Mouse (Mus musculus) C2C12 (cell line): ENCODE measurements around the gene Gdf15. TPM values are rescaled to one million over a fixed set of nuclear protein-coding genes. Genes with fewer than 3 reads are reported as not detected.

Experiments used
- H3K27me3 ChIP-seq: one replicate; pipeline ENCODE4 v1.6.1; 2011; ENCODE audit not compliant: control insufficient read depth, insufficient read depth, insufficient read length
- H3K36me3 ChIP-seq: one replicate; pipeline ENCODE4 v1.6.1; 2011; ENCODE audit not compliant: control insufficient read depth, insufficient read depth
- H3K4me3 ChIP-seq: one replicate; pipeline ENCODE4 v1.5.1; 2011; ENCODE audit warnings: mild to moderate bottlenecking, control low read depth; ENCODE audit not compliant: poor library complexity, insufficient read depth, severe bottlenecking
- H3K79me2 ChIP-seq: one replicate; pipeline ENCODE4 v1.6.1; 2011; ENCODE audit not compliant: control insufficient read depth, insufficient read depth
- H3K79me3 ChIP-seq: one replicate; pipeline ENCODE4 v1.6.1; 2011; ENCODE audit warnings: low read depth, control low read depth
- H3ac ChIP-seq: one replicate; pipeline ENCODE3; 2011; ENCODE audit warnings: low read depth; ENCODE audit not compliant: control insufficient read depth, insufficient read length
- CEBPB ChIP-seq: IDR thresholded peaks from one replicate; pipeline ENCODE4 v1.6.1; 2011; ENCODE audit warnings: low read depth, mild to moderate bottlenecking, control low read depth, moderate library complexity
- CTCF ChIP-seq: IDR thresholded peaks from one replicate; pipeline ENCODE4 v1.5.1; 2011; ENCODE audit not compliant: control insufficient read depth, insufficient read depth, insufficient read length
- FOSL1 ChIP-seq: IDR thresholded peaks from one replicate; pipeline ENCODE4 v1.8.0; 2011; ENCODE audit warnings: mild to moderate bottlenecking, low read length; ENCODE audit not compliant: poor library complexity, insufficient read depth, severe bottlenecking
- MAX ChIP-seq: IDR thresholded peaks from one replicate; pipeline ENCODE4 v1.6.1; 2011; ENCODE audit warnings: mild to moderate bottlenecking, control low read depth
- MYOD1 ChIP-seq: IDR thresholded peaks from one replicate; pipeline ENCODE4 v1.6.1; 2011; ENCODE audit warnings: low read depth; ENCODE audit not compliant: control insufficient read depth, insufficient read length
- MYOG ChIP-seq: IDR thresholded peaks from one replicate; pipeline ENCODE4 v1.6.1; 2011; ENCODE audit not compliant: control insufficient read depth, insufficient read length; ENCODE audit errors: extremely low read depth
- USF1 ChIP-seq: IDR thresholded peaks from one replicate; pipeline ENCODE4 v1.6.1; 2011; ENCODE audit warnings: low read depth, mild to moderate bottlenecking, control low read depth, moderate library complexity
- polyA plus RNA-seq: library from polyadenylated mRNA; unstranded; fragments of >200 nt; fragmentation: generic; extraction: Trizol; gene quantifications from one replicate; pipeline ENCODE4 v1.2.1, GENCODE M21; 2012; ENCODE audit warnings: missing spikeins

The Gdf15 gene
- polyA plus RNA-seq, 1 experiment, result 20.9 TPM

GRCm38 (mm10) chr8:70636838-70637237 is 4.6 kb upstream of the Gdf15 start:
- no peaks in the 10 kb centered on the region for H3K79me2 ChIP-seq
- TF ChIP-seq FOSL1 (no peak), USF1 (no peak), MYOD1 (no peak)
- H3K79me3 ChIP-seq, result no peaks in the 10 kb centered on the region
- H3K36me3 ChIP-seq, result no peaks in the 10 kb centered on the region
- no peaks in the 10 kb centered on the region for H3K27me3 ChIP-seq
- H3ac ChIP-seq, result no peak overlapping the region
- no peak overlapping the region for H3K4me3 ChIP-seq

GRCm38 (mm10) chr8:70635527-70635926 is 3.3 kb upstream of the Gdf15 start:
- no peaks in the 10 kb centered on the region for H3K36me3 ChIP-seq
- no peak overlapping the region for H3K4me3 ChIP-seq
- H3ac ChIP-seq, result peak overlapping the region; percentile 21
- no peaks in the 10 kb centered on the region for H3K79me3 ChIP-seq
- no peaks in the 10 kb centered on the region for H3K27me3 ChIP-seq
- no peaks in the 10 kb centered on the region for H3K79me2 ChIP-seq
- TF ChIP-seq MYOG (no peak), CEBPB (no peak), USF1 (no peak), MAX (no peak), MYOD1 (no peak), FOSL1 (no peak)

GRCm38 (mm10) chr8:70634066-70634465 is 1.8 kb upstream of the Gdf15 start:
- Histone ChIP-seq H3K4me3 (no peak overlapping the region), H3K79me3 (no peaks in the 10 kb centered on the region), H3ac (no peak overlapping the region), H3K36me3 (no peaks in the 10 kb centered on the region), H3K79me2 (no peaks in the 10 kb centered on the region), H3K27me3 (no peaks in the 10 kb centered on the region)
- TF ChIP-seq MAX (no peak), USF1 (no peak), CEBPB (no peak), CTCF (no peak), FOSL1 (no peak), MYOG (no peak), MYOD1 (no peak)

- TF ChIP-seq FOSL1 (no peak), CTCF (no peak), USF1 (no peak), MYOD1 (no peak), MYOG (no peak), MAX (no peak), CEBPB (no peak)
- peaks cover 2% of the 10 kb centered on the region for H3K79me3 ChIP-seq
- H3K79me2 ChIP-seq, result no peaks in the 10 kb centered on the region
- H3K27me3 ChIP-seq, result no peaks in the 10 kb centered on the region
- no peaks in the 10 kb centered on the region for H3K36me3 ChIP-seq
- peak overlapping the region; percentile 25 for H3K4me3 ChIP-seq
- H3ac ChIP-seq, result peak overlapping the region; percentile 67
Observed at GRCm38 (mm10) chr8:70631436-70631835, 820 bp downstream of the Gdf15 start.

GRCm38 (mm10) chr8:70630532-70631381 is 1.5 kb downstream of the Gdf15 start:
- H3ac ChIP-seq, result peak overlapping the region; percentile 67
- TF ChIP-seq FOSL1 (no peak), MAX (no peak), MYOG (no peak), USF1 (no peak), CEBPB (peak; percentile 34), MYOD1 (no peak)
- H3K36me3 ChIP-seq, result no peaks in the 10 kb centered on the region
- H3K4me3 ChIP-seq, result peak overlapping the region; percentile 25
- no peaks in the 10 kb centered on the region for H3K27me3 ChIP-seq
- peaks cover 2% of the 10 kb centered on the region for H3K79me3 ChIP-seq
- H3K79me2 ChIP-seq, result no peaks in the 10 kb centered on the region
